Mouse (Mus musculus): ENCODE data around the gene Tspear. TPM values are rescaled to one million over a fixed set of nuclear protein-coding genes. Genes with fewer than 3 reads are reported as not detected.

The Tspear gene
- polyA plus RNA-seq, 1 experiment, result not detected

DNA sequence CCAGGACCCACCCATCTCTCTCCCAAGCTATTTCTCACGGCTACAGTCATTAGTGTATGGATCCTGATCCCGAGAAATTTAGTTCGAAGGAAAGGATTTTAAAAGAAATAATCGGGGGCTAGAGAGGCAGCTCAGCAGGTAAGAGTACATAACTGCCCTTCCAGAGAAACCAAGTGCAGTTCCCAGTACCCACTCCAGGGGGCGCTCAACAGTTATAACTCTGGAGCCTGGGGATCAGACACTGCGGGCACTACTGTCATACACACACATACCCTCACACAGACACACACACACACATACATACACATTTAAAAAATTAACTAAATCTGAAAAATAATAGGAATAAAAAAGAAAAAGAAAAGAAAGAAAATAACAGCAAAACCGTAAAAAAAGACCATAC lies 239.8 kb downstream of the Tspear start:
- no peak overlapping the region for H3K4me3 ChIP-seq
- H3K4me2 ChIP-seq (ENCODE audit: low read depth), result no peak overlapping the region
- TF ChIP-seq CEBPB (IDR thresholded peaks at IDR 0.05; ENCODE audit: insufficient read depth, poor library complexity, severe bottlenecking) (no peak), MYOG (IDR thresholded peaks at IDR 0.05; ENCODE audit: control insufficient read depth in 1 of 3, insufficient read depth in 1 of 3, insufficient read length in 2 of 3, low read depth in 2 of 3) (no peak), TCF3 (IDR thresholded peaks at IDR 0.05; ENCODE audit: insufficient read length, low read depth) (no peak), REST (IDR thresholded peaks at IDR 0.05; ENCODE audit: insufficient read depth, insufficient read length) (no peak), TCF12 (IDR thresholded peaks at IDR 0.05; ENCODE audit: insufficient read depth, poor library complexity, severe bottlenecking) (no peak), MYOD1 (IDR thresholded peaks at IDR 0.05; ENCODE audit: control insufficient read depth in 1 of 3, insufficient read length in 2 of 3, low read depth in 2 of 3) (no peak), MAX (IDR thresholded peaks at IDR 0.05; ENCODE audit: low read depth) (no peak), E2F4 (IDR thresholded peaks at IDR 0.05; ENCODE audit: insufficient read depth) (no peak), SRF (IDR thresholded peaks at IDR 0.05; ENCODE audit: control insufficient read depth, insufficient read length, low read depth) (no peak), USF1 (IDR thresholded peaks at IDR 0.05; ENCODE audit: low read depth) (no peak), POLR2AphosphoS2 (IDR thresholded peaks at IDR 0.05; ENCODE audit: insufficient read length, low read depth) (no peak), POLR2A (IDR thresholded peaks at IDR 0.05; ENCODE audit: insufficient read length, low read depth) (no peak)
- no peak overlapping the region for H3ac ChIP-seq (ENCODE audit: control insufficient read depth, insufficient read length)
- no peaks in the 10 kb centered on the region for H3K27me3 ChIP-seq (ENCODE audit: control insufficient read depth, insufficient read depth, insufficient read length)
- no peaks in the 10 kb centered on the region for H3K79me2 ChIP-seq (ENCODE audit: control insufficient read depth, insufficient read depth)
- no peaks in the 10 kb centered on the region for H3K36me3 ChIP-seq (ENCODE audit: control insufficient read depth, insufficient read depth)

DNA sequence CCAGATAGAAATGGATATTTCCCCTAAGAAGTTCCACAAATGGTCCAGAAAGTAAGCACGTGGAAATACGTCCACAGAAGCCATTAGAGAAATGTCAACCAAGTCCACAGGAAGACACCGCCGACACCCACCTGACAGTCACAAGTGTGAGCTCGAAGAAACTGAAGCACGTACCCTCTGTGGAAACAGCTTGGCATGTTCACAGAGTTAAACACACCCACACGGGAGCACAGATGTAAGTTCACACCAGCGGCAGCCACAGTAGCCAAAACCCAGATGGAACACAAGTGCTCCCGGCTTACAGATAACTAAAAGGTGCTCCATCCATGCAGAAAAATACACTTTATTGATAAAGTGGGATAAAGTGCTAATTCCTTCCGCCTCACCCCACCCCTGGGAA lies 241.0 kb downstream of the Tspear start:
- no peaks in the 10 kb centered on the region for H3K79me2 ChIP-seq (ENCODE audit: control insufficient read depth, insufficient read depth)
- H3K27me3 ChIP-seq (ENCODE audit: control insufficient read depth, insufficient read depth, insufficient read length), result no peaks in the 10 kb centered on the region
- no peak overlapping the region for H3K4me3 ChIP-seq
- H3K4me2 ChIP-seq (ENCODE audit: low read depth), result no peak overlapping the region
- no peaks in the 10 kb centered on the region for H3K36me3 ChIP-seq (ENCODE audit: control insufficient read depth, insufficient read depth)
- no peak overlapping the region for H3ac ChIP-seq (ENCODE audit: control insufficient read depth, insufficient read length)
- TF ChIP-seq REST (IDR thresholded peaks at IDR 0.05; ENCODE audit: insufficient read depth, insufficient read length) (no peak), TCF3 (IDR thresholded peaks at IDR 0.05; ENCODE audit: insufficient read length, low read depth) (no peak), SRF (IDR thresholded peaks at IDR 0.05; ENCODE audit: control insufficient read depth, insufficient read length, low read depth) (no peak), MYOG (IDR thresholded peaks at IDR 0.05; ENCODE audit: control insufficient read depth in 1 of 3, insufficient read depth in 1 of 3, insufficient read length in 2 of 3, low read depth in 2 of 3) (no peak), POLR2A (IDR thresholded peaks at IDR 0.05; ENCODE audit: insufficient read length, low read depth) (no peak), CEBPB (IDR thresholded peaks at IDR 0.05; ENCODE audit: insufficient read depth, poor library complexity, severe bottlenecking) (no peak), E2F4 (IDR thresholded peaks at IDR 0.05; ENCODE audit: insufficient read depth) (no peak), USF1 (IDR thresholded peaks at IDR 0.05; ENCODE audit: low read depth) (no peak), MAX (IDR thresholded peaks at IDR 0.05; ENCODE audit: low read depth) (no peak), POLR2AphosphoS2 (IDR thresholded peaks at IDR 0.05; ENCODE audit: insufficient read length, low read depth) (no peak), MYOD1 (IDR thresholded peaks at IDR 0.05; ENCODE audit: control insufficient read depth in 1 of 3, insufficient read length in 2 of 3, low read depth in 2 of 3) (no peak)

Other genes with a start within 250 kb of the Tspear start
- 34.4 TPM for gene Fam207a, start 170.8 kb upstream of the Tspear start, polyA plus RNA-seq (2012; fragmentation: generic; extraction: Trizol)
- 1.3 TPM for gene Itgb2, start 156.3 kb upstream of the Tspear start, polyA plus RNA-seq (2012; fragmentation: generic; extraction: Trizol)
- gene Pttg1ip, start 104.8 kb upstream of the Tspear start, polyA plus RNA-seq (2012; fragmentation: generic; extraction: Trizol), result 237 TPM
- 127 TPM for gene Sumo3, start 80.5 kb upstream of the Tspear start, polyA plus RNA-seq (2012; fragmentation: generic; extraction: Trizol)
- 8.8 TPM for gene Gm49325, start 80.4 kb upstream of the Tspear start, polyA plus RNA-seq (2012; fragmentation: generic; extraction: Trizol)
- 181 TPM for gene Ube2g2, start 64.3 kb upstream of the Tspear start, polyA plus RNA-seq (2012; fragmentation: generic; extraction: Trizol)
- not detected for gene Gm19402, start 4.2 kb downstream of the Tspear start, polyA plus RNA-seq (2012; fragmentation: generic; extraction: Trizol)
- gene Gm9508, start 10.7 kb downstream of the Tspear start, polyA plus RNA-seq (2012; fragmentation: generic; extraction: Trizol), result not detected
- gene Gm10272, start 20.1 kb downstream of the Tspear start, polyA plus RNA-seq (2012; fragmentation: generic; extraction: Trizol), result not detected
- not detected for gene Gm10024, start 24.9 kb downstream of the Tspear start, polyA plus RNA-seq (2012; fragmentation: generic; extraction: Trizol)
- not detected for gene Gm10142, start 29.2 kb downstream of the Tspear start, polyA plus RNA-seq (2012; fragmentation: generic; extraction: Trizol)
- not detected for gene Krtap12-1, start 34.0 kb downstream of the Tspear start, polyA plus RNA-seq (2012; fragmentation: generic; extraction: Trizol)
- not detected for gene Gm10100, start 39.9 kb downstream of the Tspear start, polyA plus RNA-seq (2012; fragmentation: generic; extraction: Trizol)
- gene Gm18596, start 56.1 kb downstream of the Tspear start, polyA plus RNA-seq (2012; fragmentation: generic; extraction: Trizol), result not detected
- gene Gm9736, start 64.8 kb downstream of the Tspear start, polyA plus RNA-seq (2012; fragmentation: generic; extraction: Trizol), result not detected
- gene Gm3233, start 73.1 kb downstream of the Tspear start, polyA plus RNA-seq (2012; fragmentation: generic; extraction: Trizol), result not detected
- not detected for gene Gm3238, start 84.8 kb downstream of the Tspear start, polyA plus RNA-seq (2012; fragmentation: generic; extraction: Trizol)
- gene Gm7138, start 90.4 kb downstream of the Tspear start, polyA plus RNA-seq (2012; fragmentation: generic; extraction: Trizol), result not detected
- gene Gm3250, start 96.0 kb downstream of the Tspear start, polyA plus RNA-seq (2012; fragmentation: generic; extraction: Trizol), result not detected
- gene Gm7137, start 101.6 kb downstream of the Tspear start, polyA plus RNA-seq (2012; fragmentation: generic; extraction: Trizol), result not detected
- not detected for gene Gm9639, start 108.5 kb downstream of the Tspear start, polyA plus RNA-seq (2012; fragmentation: generic; extraction: Trizol)
- gene Gm19668, start 112.6 kb downstream of the Tspear start, polyA plus RNA-seq (2012; fragmentation: generic; extraction: Trizol), result not detected
- gene Gm9507, start 125.3 kb downstream of the Tspear start, polyA plus RNA-seq (2012; fragmentation: generic; extraction: Trizol), result not detected
- not detected for gene Gm2696, start 128.1 kb downstream of the Tspear start, polyA plus RNA-seq (2012; fragmentation: generic; extraction: Trizol)
- not detected for gene Krtap10-4, start 140.5 kb downstream of the Tspear start, polyA plus RNA-seq (2012; fragmentation: generic; extraction: Trizol)
- not detected for gene Krtap10-10, start 149.4 kb downstream of the Tspear start, polyA plus RNA-seq (2012; fragmentation: generic; extraction: Trizol)
- gene Gm36176, start 160.2 kb downstream of the Tspear start, polyA plus RNA-seq (2012; fragmentation: generic; extraction: Trizol), result not detected
- gene Gm10318, start 166.3 kb downstream of the Tspear start, polyA plus RNA-seq (2012; fragmentation: generic; extraction: Trizol), result not detected
- not detected for gene Gm3285, start 175.4 kb downstream of the Tspear start, polyA plus RNA-seq (2012; fragmentation: generic; extraction: Trizol)
- gene Lrrc3, start 216.0 kb downstream of the Tspear start, polyA plus RNA-seq (2012; fragmentation: generic; extraction: Trizol), result 0.01 TPM

Data from myocyte (in vitro differentiated cells).